Mouse (Mus musculus) hindbrain, embryonic 12.5 days (tissue): ENCODE results near the gene Arhgap27. TPM values are rescaled to one million over a fixed set of nuclear protein-coding genes. Genes with fewer than 3 reads are reported as not detected.

Source experiments
- ATAC-seq: fragments of 200-750 bp; cut with Nextera tagmentation; 2 replicates; pipeline ENCODE4 v1.8.0; 2017; ENCODE audit warnings: moderate TSS enrichment; ENCODE audit not compliant: low FRiP score
- H3K27ac ChIP-seq: fragments of 300-500 bp; sonication (generic); 2 replicates; pipeline ENCODE4 v1.5.1; 2016; ENCODE audit warnings: mild to moderate bottlenecking
- H3K27me3 ChIP-seq: fragments of 300-500 bp; sonication (generic); 2 replicates; pipeline ENCODE4 v1.6.1; 2016; ENCODE audit warnings: mild to moderate bottlenecking
- H3K36me3 ChIP-seq: fragments of 300-500 bp; sonication (generic); 2 replicates; pipeline ENCODE4 v1.6.1; 2016; ENCODE audit warnings: mild to moderate bottlenecking
- H3K4me1 ChIP-seq: fragments of 300-500 bp; sonication (generic); 2 replicates; pipeline ENCODE4 v1.6.1; 2016
- H3K4me2 ChIP-seq: fragments of 300-500 bp; sonication (generic); replicated peaks from 2 replicates; pipeline ENCODE4 v1.6.1; 2016; ENCODE audit warnings: mild to moderate bottlenecking
- H3K4me3 ChIP-seq: fragments of 300-500 bp; sonication (generic); 2 replicates; pipeline ENCODE4 v1.5.1; 2016; ENCODE audit warnings: mild to moderate bottlenecking
- H3K9ac ChIP-seq: fragments of 300-500 bp; sonication (generic); 2 replicates; pipeline ENCODE4 v1.6.1; 2016; ENCODE audit warnings: mild to moderate bottlenecking, moderate library complexity
- H3K9me3 ChIP-seq: fragments of 300-500 bp; sonication (generic); replicated peaks from 2 replicates; pipeline ENCODE4 v1.6.1; 2016; ENCODE audit warnings: mild to moderate bottlenecking
- WGBS: fragments of 180-500 bp; shearing (Covaris S2); methylation state at CpG from one replicate; pipeline ENCODE4 v1.1.7; 2016; 5-methylcytosine and 5-hydroxymethylcytosine counted together
- polyA plus RNA-seq: library from polyadenylated mRNA; unstranded; fragments of >200 nt; fragmentation: Nextera tagmentation; extraction: Ambion mirVana; gene quantifications from 2 replicates; pipeline ENCODE4 v1.2.1, GENCODE M21; 2016

Gene Arhgap27
- polyA plus RNA-seq, 1 experiment from 2014 or later, result 5.9 TPM

- Histone ChIP-seq H3K36me3 (peaks cover 21% of the 10 kb centered on the region), H3K9me3 (no peaks in the 10 kb centered on the region), H3K4me3 (no peak overlapping the region), H3K4me1 (no peaks in the 10 kb centered on the region), H3K27me3 (no peaks in the 10 kb centered on the region), H3K27ac (no peak overlapping the region), H3K9ac (no peak overlapping the region), H3K4me2 (no peak overlapping the region)
- no peak for ATAC-seq
- 63% methylated on average over 2 of the region's 2 CpGs for WGBS
Observed at GRCm38 (mm10) chr11:103402198-103402597, 38.7 kb upstream of the Arhgap27 start.

GRCm38 (mm10) chr11:103399986-103400385, 36.5 kb upstream of the Arhgap27 start:
- Histone ChIP-seq H3K4me3 (no peak overlapping the region), H3K27me3 (no peaks in the 10 kb centered on the region), H3K4me1 (no peaks in the 10 kb centered on the region), H3K4me2 (no peak overlapping the region), H3K36me3 (peaks cover 39% of the 10 kb centered on the region), H3K9me3 (no peaks in the 10 kb centered on the region), H3K9ac (no peak overlapping the region), H3K27ac (no peak overlapping the region)
- 92% methylated on average over 4 of the region's 4 CpGs for WGBS
- ATAC-seq, result no peak

GRCm38 (mm10) chr11:103399050-103399449, 35.6 kb upstream of the Arhgap27 start:
- no peak for ATAC-seq
- Histone ChIP-seq H3K27ac (no peak overlapping the region), H3K4me1 (no peaks in the 10 kb centered on the region), H3K4me3 (no peak overlapping the region), H3K9ac (no peak overlapping the region), H3K27me3 (no peaks in the 10 kb centered on the region), H3K36me3 (peaks cover 49% of the 10 kb centered on the region), H3K4me2 (no peak overlapping the region), H3K9me3 (no peaks in the 10 kb centered on the region)
- WGBS, result 91% methylated on average over 3 of the region's 3 CpGs

GRCm38 (mm10) chr11:103396682-103397081, 33.2 kb upstream of the Arhgap27 start:
- Histone ChIP-seq H3K27ac (no peak overlapping the region), H3K9ac (no peak overlapping the region), H3K4me2 (no peak overlapping the region), H3K4me1 (no peaks in the 10 kb centered on the region), H3K9me3 (no peaks in the 10 kb centered on the region), H3K36me3 (peaks cover 51% of the 10 kb centered on the region), H3K27me3 (no peaks in the 10 kb centered on the region), H3K4me3 (no peak overlapping the region)
- WGBS, result 93% methylated on average over 4 of the region's 4 CpGs
- no peak for ATAC-seq

- no peaks in the 10 kb centered on the region for H3K4me1 ChIP-seq
- no peak overlapping the region for H3K9ac ChIP-seq
- H3K4me3 ChIP-seq, result no peak overlapping the region
- ATAC-seq, result no peak
- WGBS, result 98% methylated on average over 4 of the region's 4 CpGs
- no peak overlapping the region for H3K4me2 ChIP-seq
- H3K36me3 ChIP-seq, result peaks cover 47% of the 10 kb centered on the region
- no peak overlapping the region for H3K27ac ChIP-seq
- no peaks in the 10 kb centered on the region for H3K27me3 ChIP-seq
- H3K9me3 ChIP-seq, result no peaks in the 10 kb centered on the region
Observed at GRCm38 (mm10) chr11:103396236-103396635, 32.7 kb upstream of the Arhgap27 start.

- Histone ChIP-seq H3K27me3 (no peaks in the 10 kb centered on the region), H3K4me2 (no peak overlapping the region), H3K4me3 (no peak overlapping the region), H3K36me3 (peaks cover 49% of the 10 kb centered on the region), H3K9me3 (no peaks in the 10 kb centered on the region), H3K4me1 (no peaks in the 10 kb centered on the region), H3K27ac (no peak overlapping the region), H3K9ac (no peak overlapping the region)
- WGBS, result 90% methylated on average over 7 of the region's 7 CpGs
- no peak for ATAC-seq
Observed at GRCm38 (mm10) chr11:103394604-103395003, 31.1 kb upstream of the Arhgap27 start.

- Histone ChIP-seq H3K27ac (no peak overlapping the region), H3K4me3 (no peak overlapping the region), H3K36me3 (peaks cover 54% of the 10 kb centered on the region), H3K4me1 (no peaks in the 10 kb centered on the region), H3K4me2 (no peak overlapping the region), H3K9me3 (no peaks in the 10 kb centered on the region), H3K9ac (no peak overlapping the region), H3K27me3 (no peaks in the 10 kb centered on the region)
- no peak for ATAC-seq
- WGBS, result 90% methylated on average over 7 of the region's 7 CpGs
Observed at GRCm38 (mm10) chr11:103394025-103394424, 30.5 kb upstream of the Arhgap27 start.

- no peak overlapping the region for H3K9ac ChIP-seq
- ATAC-seq, result no peak
- H3K9me3 ChIP-seq, result no peaks in the 10 kb centered on the region
- H3K36me3 ChIP-seq, result peaks cover 32% of the 10 kb centered on the region
- no peak overlapping the region for H3K4me3 ChIP-seq
- peaks cover 3% of the 10 kb centered on the region; the same call in 1 of the 2 replicates for H3K4me1 ChIP-seq
- no peak overlapping the region for H3K27ac ChIP-seq
- no peak overlapping the region for H3K4me2 ChIP-seq
- no peaks in the 10 kb centered on the region for H3K27me3 ChIP-seq
- WGBS, result 73% methylated on average over 7 of the region's 7 CpGs
Observed at GRCm38 (mm10) chr11:103387870-103388526, 24.5 kb upstream of the Arhgap27 start.

GRCm38 (mm10) chr11:103386827-103387226, 23.3 kb upstream of the Arhgap27 start:
- no peaks in the 10 kb centered on the region for H3K27me3 ChIP-seq
- no peak overlapping the region for H3K9ac ChIP-seq
- no peaks in the 10 kb centered on the region for H3K9me3 ChIP-seq
- ATAC-seq, result no peak
- peaks cover 3% of the 10 kb centered on the region; the same call in 1 of the 2 replicates for H3K4me1 ChIP-seq
- peaks cover 28% of the 10 kb centered on the region for H3K36me3 ChIP-seq
- H3K4me3 ChIP-seq, result no peak overlapping the region
- no peak overlapping the region for H3K4me2 ChIP-seq
- H3K27ac ChIP-seq, result no peak overlapping the region
- 91% methylated on average over 9 of the region's 9 CpGs for WGBS

- no peak overlapping the region for H3K9ac ChIP-seq
- no peak overlapping the region for H3K27ac ChIP-seq
- no peak overlapping the region for H3K4me2 ChIP-seq
- H3K4me1 ChIP-seq, result peaks cover 3% of the 10 kb centered on the region; the same call in 1 of the 2 replicates
- H3K36me3 ChIP-seq, result peaks cover 31% of the 10 kb centered on the region
- no peaks in the 10 kb centered on the region for H3K9me3 ChIP-seq
- no peaks in the 10 kb centered on the region for H3K27me3 ChIP-seq
- no peak for ATAC-seq
- 77% methylated on average over 5 of the region's 5 CpGs for WGBS
- H3K4me3 ChIP-seq, result no peak overlapping the region
Observed at GRCm38 (mm10) chr11:103381956-103382613, 18.6 kb upstream of the Arhgap27 start.

GRCm38 (mm10) chr11:103381505-103381904, 18.0 kb upstream of the Arhgap27 start:
- no peak for ATAC-seq
- H3K36me3 ChIP-seq, result peaks cover 31% of the 10 kb centered on the region
- 96% methylated on average over 7 of the region's 7 CpGs for WGBS

GRCm38 (mm10) chr11:103380460-103380859, 17.0 kb upstream of the Arhgap27 start:
- H3K4me1 ChIP-seq, result peaks cover 3% of the 10 kb centered on the region; the same call in 1 of the 2 replicates
- H3K27ac ChIP-seq, result no peak overlapping the region
- H3K9me3 ChIP-seq, result no peaks in the 10 kb centered on the region
- no peak overlapping the region for H3K9ac ChIP-seq
- no peaks in the 10 kb centered on the region for H3K27me3 ChIP-seq
- ATAC-seq, result no peak
- WGBS, result 92% methylated on average over 5 of the region's 5 CpGs
- peaks cover 33% of the 10 kb centered on the region for H3K36me3 ChIP-seq
- no peak overlapping the region for H3K4me3 ChIP-seq
- no peak overlapping the region for H3K4me2 ChIP-seq

More at GRCm38 (mm10) chr11:103381505-103381904, 18.0 kb upstream of the Arhgap27 start:
- Histone ChIP-seq H3K4me3 (no peak overlapping the region), H3K4me2 (no peak overlapping the region), H3K9me3 (no peaks in the 10 kb centered on the region), H3K9ac (no peak overlapping the region), H3K4me1 (peaks cover 3% of the 10 kb centered on the region; the same call in 1 of the 2 replicates), H3K27me3 (no peaks in the 10 kb centered on the region), H3K27ac (no peak overlapping the region)

- Histone ChIP-seq H3K4me3 (no peak overlapping the region), H3K27me3 (no peaks in the 10 kb centered on the region), H3K4me1 (no peaks in the 10 kb centered on the region), H3K9me3 (no peaks in the 10 kb centered on the region), H3K9ac (no peak overlapping the region), H3K27ac (no peak overlapping the region), H3K4me2 (no peak overlapping the region), H3K36me3 (peaks cover 39% of the 10 kb centered on the region)
- no peak for ATAC-seq
- WGBS, result 95% methylated on average over 6 of the region's 6 CpGs
Observed at GRCm38 (mm10) chr11:103378341-103378740, 14.8 kb upstream of the Arhgap27 start.
